Mouse (Mus musculus) G1E (cell line): ENCODE data around the gene Gm28230. TPM values are rescaled to one million over a fixed set of nuclear protein-coding genes. Genes with fewer than 3 reads are reported as not detected.

Source experiments
- ATAC-seq: 2 replicates; pipeline ENCODE4 v1.8.0; 2016; ENCODE audit warnings: mild to moderate bottlenecking; ENCODE audit not compliant: insufficient number of reproducible peaks, poor library complexity, low FRiP score, severe bottlenecking; ENCODE audit errors: extremely low read depth
- DNase-seq: peaks from one replicate; pipeline ENCODE4 v3.0.0; 2012; ENCODE audit warnings: low spot score
- H3K27me3 ChIP-seq: 2 replicates; pipeline ENCODE4 v1.6.1; 2012; ENCODE audit warnings: mild to moderate bottlenecking, low read length, inconsistent platforms; ENCODE audit not compliant: insufficient read depth
- H3K36me3 ChIP-seq: replicated peaks from 2 replicates; pipeline ENCODE3; 2012; ENCODE audit warnings: mild to moderate bottlenecking, inconsistent platforms
- H3K4me1 ChIP-seq: 2 replicates; pipeline ENCODE4 v1.6.1; 2012; ENCODE audit warnings: low read depth, low read length, inconsistent platforms, mixed read lengths; ENCODE audit not compliant: insufficient read depth
- H3K4me3 ChIP-seq: 2 replicates; pipeline ENCODE4 v1.5.1; 2012; ENCODE audit warnings: low read depth, mild to moderate bottlenecking, inconsistent platforms, low read length, moderate library complexity, mixed read lengths
- H3K9me3 ChIP-seq: replicated peaks from 2 replicates; pipeline ENCODE4 v1.6.1; 2012; ENCODE audit warnings: inconsistent platforms
- CTCF ChIP-seq: IDR thresholded peaks from 2 replicates; pipeline ENCODE4 v1.5.1; 2012; ENCODE audit warnings: low read depth, low read length, inconsistent platforms, mixed read lengths
- GATA1 ChIP-seq: IDR thresholded peaks from 2 replicates; pipeline ENCODE4 v1.6.1; 2012; ENCODE audit warnings: borderline replicate concordance, low read length, inconsistent platforms, mixed read lengths
- GATA2 ChIP-seq: IDR thresholded peaks from 2 replicates; pipeline ENCODE4 v1.6.1; 2012; ENCODE audit warnings: low read depth, low read length, inconsistent platforms, borderline replicate concordance
- POLR2AphosphoS5 ChIP-seq: IDR thresholded peaks from 2 replicates; pipeline ENCODE4 v1.6.1; 2012; ENCODE audit warnings: low read depth, low read length, inconsistent platforms; ENCODE audit not compliant: insufficient replicate concordance
- TAL1 ChIP-seq: conservative IDR thresholded peaks from 2 replicates; pipeline ENCODE4 v1.6.1; 2012; ENCODE audit warnings: low read depth, low read length, inconsistent platforms, mixed read lengths
- polyA plus RNA-seq: library from polyadenylated mRNA; stranded (reverse); fragments of >175 nt; gene quantifications from 2 replicates; pipeline ENCODE4 v1.2.3, GENCODE M21; 2012
- total RNA-seq, 2 experiments: library from RNA; stranded (forward) in 1 of 2; stranded (reverse) in 1 of 2; fragments of 200-1000 nt in 1 of 2; fragments of >200 nt in 1 of 2; fragmentation: Nextera tagmentation in 1 of 2; gene quantifications; 2 replicates each; pipeline ENCODE4 v1.2.3; 2014 to 2017

The Gm28230 gene
- total and polyA plus RNA-seq, 3 experiments: 0.33 to 1.2 (median 0.55) TPM

GRCm38 (mm10) chr2:74781386-74781785, 54.9 kb downstream of the Gm28230 start:
- H3K4me1 ChIP-seq: peaks cover 8% of the 10 kb centered on the region
- TF ChIP-seq GATA1 (no peak), POLR2AphosphoS5 (no peak), CTCF (no peak), GATA2 (no peak)
- no peaks in the 10 kb centered on the region for H3K9me3 ChIP-seq
- ATAC-seq (no peak), DNase-seq (no peak)
- no peaks in the 10 kb centered on the region for H3K36me3 ChIP-seq
- H3K27me3 ChIP-seq: peaks cover 32% of the 10 kb centered on the region
- H3K4me3 ChIP-seq: no peak overlapping the region

- Histone ChIP-seq H3K9me3 (no peaks in the 10 kb centered on the region), H3K27me3 (peaks cover 13% of the 10 kb centered on the region), H3K4me3 (no peak overlapping the region), H3K36me3 (no peaks in the 10 kb centered on the region), H3K4me1 (peaks cover 12% of the 10 kb centered on the region; the same call in 1 of the 2 replicates)
- no peak for DNase-seq
- TF ChIP-seq TAL1 (no peak), GATA1 (no peak), CTCF (no peak), GATA2 (no peak), POLR2AphosphoS5 (no peak)
- no peak for ATAC-seq
These were observed 69.0 kb downstream of the Gm28230 start for GRCm38 (mm10) chr2:74795531-74795930.

Other genes with a start within 250 kb of the Gm28230 start
- gene Lnpk, start 147.3 kb upstream of the Gm28230 start, total RNA-seq (2014; fragmentation: Nextera tagmentation): 49.3 and 96.8 TPM in 2 replicates
- gene Lnpk, start 147.3 kb upstream of the Gm28230 start, total RNA-seq (2017): 44.5 and 49.1 TPM in 2 replicates
- 8.5 and 15.2 TPM in 2 replicates for gene Lnpk, start 147.3 kb upstream of the Gm28230 start, polyA plus RNA-seq
- not detected in 2 replicates for gene Evx2, start 67.2 kb upstream of the Gm28230 start, total RNA-seq (2014; fragmentation: Nextera tagmentation)
- gene Evx2, start 67.2 kb upstream of the Gm28230 start, total RNA-seq (2017): 0.05 TPM in 1 of 2 replicates, not detected in the other
- gene Evx2, start 67.2 kb upstream of the Gm28230 start, polyA plus RNA-seq: not detected in 2 replicates
- gene Hoxd13, start 58.4 kb upstream of the Gm28230 start, total RNA-seq (2014; fragmentation: Nextera tagmentation): not detected in 2 replicates
- gene Hoxd13, start 58.4 kb upstream of the Gm28230 start, total RNA-seq (2017): 0.05 and 0.17 TPM in 2 replicates
- gene Hoxd13, start 58.4 kb upstream of the Gm28230 start, polyA plus RNA-seq: not detected in 2 replicates
- gene Hoxd12, start 51.7 kb upstream of the Gm28230 start, total RNA-seq (2014; fragmentation: Nextera tagmentation): not detected in 2 replicates
- gene Hoxd12, start 51.7 kb upstream of the Gm28230 start, total RNA-seq (2017): not detected in 2 replicates
- gene Hoxd12, start 51.7 kb upstream of the Gm28230 start, polyA plus RNA-seq: not detected in 2 replicates
- not detected in 2 replicates for gene Hoxd11, start 47.2 kb upstream of the Gm28230 start, total RNA-seq (2014; fragmentation: Nextera tagmentation)
- 0.05 and 0.06 TPM in 2 replicates for gene Hoxd11, start 47.2 kb upstream of the Gm28230 start, total RNA-seq (2017)
- gene Hoxd11, start 47.2 kb upstream of the Gm28230 start, polyA plus RNA-seq: not detected in 2 replicates
- not detected in 2 replicates for gene Hoxd10, start 34.8 kb upstream of the Gm28230 start, total RNA-seq (2014; fragmentation: Nextera tagmentation)
- gene Hoxd10, start 34.8 kb upstream of the Gm28230 start, total RNA-seq (2017): 0.12 and 0.22 TPM in 2 replicates
- gene Hoxd10, start 34.8 kb upstream of the Gm28230 start, polyA plus RNA-seq: not detected in 2 replicates
- not detected in 2 replicates for gene Hoxd9, start 29.0 kb upstream of the Gm28230 start, total RNA-seq (2014; fragmentation: Nextera tagmentation)
- gene Hoxd9, start 29.0 kb upstream of the Gm28230 start, total RNA-seq (2017): not detected in 2 replicates
- gene Hoxd9, start 29.0 kb upstream of the Gm28230 start, polyA plus RNA-seq: not detected in 2 replicates
- gene Hoxd8, start 22.1 kb upstream of the Gm28230 start, total RNA-seq (2014; fragmentation: Nextera tagmentation): not detected in 2 replicates
- not detected in 2 replicates for gene Hoxd8, start 22.1 kb upstream of the Gm28230 start, total RNA-seq (2017)
- gene Hoxd8, start 22.1 kb upstream of the Gm28230 start, polyA plus RNA-seq: not detected in 2 replicates
- gene Hoxd3, start 14.8 kb upstream of the Gm28230 start, total RNA-seq (2014; fragmentation: Nextera tagmentation): 0.29 and 0.75 TPM in 2 replicates
- 0.22 TPM in 1 of 2 replicates, not detected in the other for gene Hoxd3, start 14.8 kb upstream of the Gm28230 start, total RNA-seq (2017)
- gene Hoxd3, start 14.8 kb upstream of the Gm28230 start, polyA plus RNA-seq: 0.17 TPM in 1 of 2 replicates, not detected in the other
- gene Hoxd4, start 14.8 kb upstream of the Gm28230 start, total RNA-seq (2014; fragmentation: Nextera tagmentation): 4.7 and 8.7 TPM in 2 replicates
- gene Hoxd4, start 14.8 kb upstream of the Gm28230 start, total RNA-seq (2017): 2.6 and 4.4 TPM in 2 replicates
- 10.8 and 14.3 TPM in 2 replicates for gene Hoxd4, start 14.8 kb upstream of the Gm28230 start, polyA plus RNA-seq
- not detected in 2 replicates for gene Hoxd1, start 36.3 kb downstream of the Gm28230 start, total RNA-seq (2014; fragmentation: Nextera tagmentation)
- 0.05 and 0.06 TPM in 2 replicates for gene Hoxd1, start 36.3 kb downstream of the Gm28230 start, total RNA-seq (2017)
- not detected in 2 replicates for gene Hoxd1, start 36.3 kb downstream of the Gm28230 start, polyA plus RNA-seq
- 96.4 and 101 TPM in 2 replicates for gene Mtx2, start 99.1 kb downstream of the Gm28230 start, total RNA-seq (2014; fragmentation: Nextera tagmentation)
- gene Mtx2, start 99.1 kb downstream of the Gm28230 start, total RNA-seq (2017): 93.3 and 129 TPM in 2 replicates
- 69.9 and 95.4 TPM in 2 replicates for gene Mtx2, start 99.1 kb downstream of the Gm28230 start, polyA plus RNA-seq